18 mouse cellular contexts compared by ENCODE assay signal in the genomic region with DNA sequence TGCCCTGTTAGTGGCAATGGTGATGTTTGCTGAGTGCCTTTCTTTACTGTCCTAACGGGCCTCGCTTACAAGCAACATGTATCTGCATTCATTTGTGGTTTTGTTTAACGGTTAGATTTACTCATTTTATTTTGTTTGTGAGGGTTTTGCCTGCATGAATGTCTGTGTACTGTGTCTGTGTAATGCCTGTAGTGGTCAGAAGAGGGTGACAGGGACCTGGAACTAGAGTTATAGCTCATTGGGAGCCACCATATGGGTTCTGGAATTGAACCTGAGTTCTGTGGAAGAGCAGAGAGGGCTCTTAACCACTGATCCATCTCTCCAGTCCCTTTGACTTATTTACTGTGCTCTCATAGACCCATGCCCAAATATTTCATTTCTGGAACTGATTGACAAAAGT. TPM values are rescaled to one million over a fixed set of nuclear protein-coding genes. Genes with fewer than 3 reads are reported as not detected.
DNase-seq lines count a peak whose midpoint lies in the region; ATAC-seq and TF ChIP-seq lines count a peak whose summit lies in the region.
"Had no signal": no experiment of that assay in that cellular context is flagged by ENCODE, and none has a peak within 500 bp of the region (broad histone marks: within the 10 kb centered on the region; RNA-seq: fewer than 3 reads in every experiment).

No protein-coding gene starts in this region.

- no peak for ATAC-seq in kidney, postnatal 0 days (replicated peaks; ENCODE audit: low FRiP score, low read depth)
- ATAC-seq in intestine, postnatal 0 days, result no peak
- ATAC-seq: forebrain, embryonic 14.5 days; inflammation-experienced regulatory T-cells, adult 6 months had no signal

- no peak overlapping the region for H3K4me2 ChIP-seq in kidney, postnatal 0 days (ENCODE audit: low read length)
- no peak overlapping the region for H3K4me2 ChIP-seq in intestine, postnatal 0 days (replicated peaks; ENCODE audit: low read depth)
- H3K4me2 ChIP-seq: midbrain, embryonic 12.5 days had no signal

- DNase-seq in kidney, postnatal 0 days (ENCODE audit: low spot score), result no peak
- no peak for DNase-seq in kidney, postnatal 10 days
- peak; percentile 12 for DNase-seq in 3T3-L1 (ENCODE audit: low read depth, low spot score)
- DNase-seq in 416B (ENCODE audit: low read depth), result peak; percentile 43
- DNase-seq in adrenal gland, postnatal 36 days, result no peak
- DNase-seq in cerebellum, adult 8-10 months, result no peak
- DNase-seq: adrenal gland, adult 8-10 months; cerebellum, adult 9-10 months; heart, postnatal 4 days; kidney, postnatal 36 days; lung, postnatal 4 days; right cerebral cortex, postnatal 14 days had no signal

- no peak overlapping the region for H3K27ac ChIP-seq in kidney, postnatal 0 days
- H3K27ac ChIP-seq in intestine, postnatal 0 days (ENCODE audit: low read depth, low read length), result no peak overlapping the region
- H3K27ac ChIP-seq: liver, embryonic 14.5 days; midbrain, embryonic 12.5 days had no signal

- TF ChIP-seq CTCF in kidney, postnatal 0 days (IDR thresholded peaks at IDR 0.05; ENCODE audit: low read depth), result peak; percentile 54
- peak; percentile 62 for TF ChIP-seq CTCF in intestine, postnatal 0 days (IDR thresholded peaks at IDR 0.05; ENCODE audit: low read depth)

- no peaks in the 10 kb centered on the region for H3K9me3 ChIP-seq in kidney, postnatal 0 days (replicated peaks; ENCODE audit: low read length)
- no peaks in the 10 kb centered on the region for H3K9me3 ChIP-seq in intestine, postnatal 0 days (ENCODE audit: control insufficient read depth)
- H3K9me3 ChIP-seq: midbrain, embryonic 12.5 days had no signal

- WGBS in kidney, postnatal 0 days, result 82% methylated on average over 3 of the region's 3 CpGs
- 82% methylated on average over 3 of the region's 3 CpGs for WGBS in intestine, postnatal 0 days

- H3K9ac ChIP-seq in kidney, postnatal 0 days (ENCODE audit: low read depth, low read length), result no peak overlapping the region
- H3K9ac ChIP-seq in intestine, postnatal 0 days (ENCODE audit: low read depth, low read length), result no peak overlapping the region
- H3K9ac ChIP-seq: liver, embryonic 14.5 days; midbrain, embryonic 12.5 days had no signal

- no peaks in the 10 kb centered on the region for H3K4me1 ChIP-seq in kidney, postnatal 0 days (replicated peaks; ENCODE audit: insufficient read depth, low read length)
- no peaks in the 10 kb centered on the region for H3K4me1 ChIP-seq in intestine, postnatal 0 days (replicated peaks; ENCODE audit: control insufficient read depth, insufficient read depth, low read length)
- H3K4me1 ChIP-seq: midbrain, embryonic 12.5 days had no signal

- H3K27me3 ChIP-seq in kidney, postnatal 0 days (ENCODE audit: insufficient read depth, low read length), result no peaks in the 10 kb centered on the region
- no peaks in the 10 kb centered on the region for H3K27me3 ChIP-seq in intestine, postnatal 0 days (replicated peaks; ENCODE audit: control insufficient read depth, insufficient read depth, low read length)
- H3K27me3 ChIP-seq: midbrain, embryonic 12.5 days had no signal

- H3K36me3 ChIP-seq in kidney, postnatal 0 days (ENCODE audit: insufficient read depth, low read length), result no peaks in the 10 kb centered on the region
- H3K36me3 ChIP-seq in intestine, postnatal 0 days (ENCODE audit: control insufficient read depth, insufficient read depth), result no peaks in the 10 kb centered on the region
- H3K36me3 ChIP-seq: midbrain, embryonic 12.5 days had no signal

- H3K4me3 ChIP-seq in kidney, postnatal 0 days (replicated peaks; ENCODE audit: low read depth, low read length), result no peak overlapping the region
- no peak overlapping the region for H3K4me3 ChIP-seq in intestine, postnatal 0 days (ENCODE audit: low read depth, low read length)
- H3K4me3 ChIP-seq: midbrain, embryonic 12.5 days had no signal

RNA-seq across cellular contexts. Expression of a gene that starts 8.3 kb away (rescaled TPM):
- polyA plus RNA-seq in kidney, postnatal 0 days (2015; fragmentation: Nextera tagmentation; extraction: Ambion mirVana), result 0.11 and 0.18 TPM in 2 replicates
- 0.17 and 0.30 TPM in 2 replicates for polyA plus RNA-seq in intestine, postnatal 0 days (2015; fragmentation: Nextera tagmentation; extraction: Ambion mirVana)
- under 1 TPM; 0.33 to 0.73 TPM for total RNA-seq in adrenal gland, postnatal 36 days (2021)
- polyA plus RNA-seq: limb, embryonic 11.5 days; midbrain, embryonic 12.5 days had no signal

RNA-seq across cellular contexts. Expression of a gene that starts 10.4 kb away (rescaled TPM):
- 48.2 and 49.7 TPM in 2 replicates for polyA plus RNA-seq in kidney, postnatal 0 days (2015; fragmentation: Nextera tagmentation; extraction: Ambion mirVana)
- polyA plus RNA-seq in intestine, postnatal 0 days (2015; fragmentation: Nextera tagmentation; extraction: Ambion mirVana), result 53.8 and 53.9 TPM in 2 replicates
- 10 to 100 TPM; 36.3 to 70.4 TPM for total RNA-seq in adrenal gland, postnatal 36 days (2021)

RNA-seq across cellular contexts. Expression of a gene that starts 40.6 kb away (rescaled TPM):
- polyA plus RNA-seq in kidney, postnatal 0 days (2015; fragmentation: Nextera tagmentation; extraction: Ambion mirVana), result 5.9 and 6.0 TPM in 2 replicates
- 35.8 and 41.2 TPM in 2 replicates for polyA plus RNA-seq in intestine, postnatal 0 days (2015; fragmentation: Nextera tagmentation; extraction: Ambion mirVana)
- total RNA-seq in adrenal gland, postnatal 36 days (2021), result 10 to 100 TPM; 56.2 to 89.4 TPM
- polyA plus RNA-seq: limb, embryonic 11.5 days had no signal

RNA-seq across cellular contexts. Expression of a gene that starts 43.7 kb away (rescaled TPM):
- 8.8 TPM in 2 replicates for polyA plus RNA-seq in kidney, postnatal 0 days (2015; fragmentation: Nextera tagmentation; extraction: Ambion mirVana)
- 11.2 and 13.0 TPM in 2 replicates for polyA plus RNA-seq in intestine, postnatal 0 days (2015; fragmentation: Nextera tagmentation; extraction: Ambion mirVana)
- total RNA-seq in adrenal gland, postnatal 36 days (2021), result 10 to 100 TPM; 47.0 to 54.3 TPM

RNA-seq across cellular contexts. Expression of a gene that starts 49.5 kb away (rescaled TPM):
- polyA plus RNA-seq in kidney, postnatal 0 days (2015; fragmentation: Nextera tagmentation; extraction: Ambion mirVana), result 17.7 and 21.6 TPM in 2 replicates
- polyA plus RNA-seq in intestine, postnatal 0 days (2015; fragmentation: Nextera tagmentation; extraction: Ambion mirVana), result 82.4 and 86.4 TPM in 2 replicates
- 10 to 100 TPM; 31.0 to 34.7 TPM for total RNA-seq in adrenal gland, postnatal 36 days (2021)

Comparison
In these comparisons a context has a peak if more than half of its experiments do, and no peak if none do; other contexts are left out.
1. DNase-seq: peak in 3T3-L1 (single experiment) and 416B (single experiment); none in kidney, postnatal 0 days (single experiment), kidney, postnatal 10 days (single experiment), adrenal gland, postnatal 36 days (0 of 2) and cerebellum, adult 8-10 months (single experiment).